Mouse (Mus musculus) common myeloid progenitor, adult 5-6 weeks (primary cell): ENCODE results near the gene Prokr2. TPM values are rescaled to one million over a fixed set of nuclear protein-coding genes. Genes with fewer than 3 reads are reported as not detected.
A peak's percentile ranks its signal among the peaks of the same experiment; 100 is the strongest.
"Not testable (repeated sequence)": the region's sequence is repeated elsewhere in the genome, so short reads cannot be mapped to it uniquely, and the experiment has no call there.

Source experiments
- ATAC-seq: replicated peaks from 2 replicates; pipeline ENCODE4 v1.8.0; 2016; ENCODE audit warnings: low read depth, mild to moderate bottlenecking, moderate TSS enrichment, inconsistent platforms; ENCODE audit not compliant: poor library complexity, severe bottlenecking
- total RNA-seq: library from RNA; stranded (forward); fragments of 200-1000, 187-1606 nt; gene quantifications from 2 replicates; pipeline ENCODE4 v1.2.3, GENCODE M21; 2017

Gene Prokr2
- total RNA-seq, 1 experiment from 2014 or later: not detected

GRCm38 (mm10) chr2:132343846-132344245 lies 41.4 kb downstream of the Prokr2 start:
- ATAC-seq: no peak

GRCm38 (mm10) chr2:132341293-132341692 lies 44.0 kb downstream of the Prokr2 start:
- ATAC-seq: peak; percentile 76

- no peak for ATAC-seq
These were observed 44.9 kb downstream of the Prokr2 start for GRCm38 (mm10) chr2:132340350-132340749.

- peak; percentile 65 for ATAC-seq
These were observed 48.0 kb downstream of the Prokr2 start for GRCm38 (mm10) chr2:132337202-132337601.

GRCm38 (mm10) chr2:132323541-132323940 lies 61.7 kb downstream of the Prokr2 start:
- no peak for ATAC-seq

- ATAC-seq: no peak
These were observed 64.7 kb downstream of the Prokr2 start for GRCm38 (mm10) chr2:132320516-132320915.

GRCm38 (mm10) chr2:132317178-132317577 lies 68.1 kb downstream of the Prokr2 start:
- no peak for ATAC-seq

- peak; percentile 97 for ATAC-seq
These were observed 69.0 kb downstream of the Prokr2 start for GRCm38 (mm10) chr2:132316041-132316808.

GRCm38 (mm10) chr2:132314057-132314456 lies 71.2 kb downstream of the Prokr2 start:
- ATAC-seq: not testable (repeated sequence)

GRCm38 (mm10) chr2:132313568-132313967 lies 71.7 kb downstream of the Prokr2 start:
- ATAC-seq: no peak

GRCm38 (mm10) chr2:132312616-132313015 lies 72.6 kb downstream of the Prokr2 start:
- ATAC-seq: no peak

GRCm38 (mm10) chr2:132309398-132309930 lies 75.8 kb downstream of the Prokr2 start:
- no peak for ATAC-seq

- ATAC-seq: no peak
These were observed 76.4 kb downstream of the Prokr2 start for GRCm38 (mm10) chr2:132308829-132309228.

- no peak for ATAC-seq
These were observed 77.9 kb downstream of the Prokr2 start for GRCm38 (mm10) chr2:132307213-132307843.

GRCm38 (mm10) chr2:132305988-132306387 lies 79.3 kb downstream of the Prokr2 start:
- ATAC-seq: peak; percentile 66

GRCm38 (mm10) chr2:132305165-132305564 lies 80.1 kb downstream of the Prokr2 start:
- ATAC-seq: peak; percentile 72

- ATAC-seq: no peak
These were observed 83.8 kb downstream of the Prokr2 start for GRCm38 (mm10) chr2:132301436-132301835.

- no peak for ATAC-seq
These were observed 87.0 kb downstream of the Prokr2 start for GRCm38 (mm10) chr2:132298250-132298649.

GRCm38 (mm10) chr2:132293694-132294450 lies 91.4 kb downstream of the Prokr2 start:
- peak; percentile 75 for ATAC-seq

GRCm38 (mm10) chr2:132292083-132292482 lies 93.2 kb downstream of the Prokr2 start:
- ATAC-seq: no peak; the same call in 1 of the 2 replicates
